Mouse (Mus musculus) gastrocnemius, adult 8-10 months (tissue): ENCODE measurements around the gene Nmrk2. TPM values are rescaled to one million over a fixed set of nuclear protein-coding genes. Genes with fewer than 3 reads are reported as not detected.
A peak's percentile ranks its signal among the peaks of the same experiment; 100 is the strongest.

Experiments
- DNase-seq, 2 experiments: peaks; one replicate each; pipeline ENCODE4 v3.0.0; 2022; ENCODE audit warnings: low spot score in 2 of 2
- total RNA-seq, 4 experiments: library from RNA; stranded (reverse); gene quantifications; 2 replicates each; pipeline ENCODE4 v1.2.4; 2022

Gene Nmrk2
- total RNA-seq, 4 experiments from 2014 or later: 15.3 to 106 (median 44.7) TPM

- peak; percentile 100 for DNase-seq
Measured at GRCm38 (mm10) chr10:81167200-81168086, 34.4 kb downstream of the Nmrk2 start, which contains the start of gene Pias4. Gene Pias4, minus strand, starts transcription at chr10:81167923.

- DNase-seq: no peak
Measured at GRCm38 (mm10) chr10:81165118-81165517, 36.7 kb downstream of the Nmrk2 start.

GRCm38 (mm10) chr10:81162318-81162652, 39.6 kb downstream of the Nmrk2 start:
- no peak for DNase-seq

- no peak for DNase-seq
Measured at GRCm38 (mm10) chr10:81161602-81162317, 40.1 kb downstream of the Nmrk2 start.

GRCm38 (mm10) chr10:81154736-81155135, 47.1 kb downstream of the Nmrk2 start:
- DNase-seq: no peak

GRCm38 (mm10) chr10:81154313-81154712, 47.5 kb downstream of the Nmrk2 start:
- DNase-seq: no peak

GRCm38 (mm10) chr10:81152609-81153008, 49.2 kb downstream of the Nmrk2 start:
- DNase-seq: no peak

- DNase-seq: no peak
Measured at GRCm38 (mm10) chr10:81151261-81151660, 50.6 kb downstream of the Nmrk2 start.

Other genes with a start within 250 kb of the Nmrk2 start
- gene Gng7, start 187.1 kb downstream of the Nmrk2 start, total RNA-seq: 1 to 10 TPM; 1.1 to 2.7 (median 1.7) TPM
- gene Diras1, start 176.4 kb downstream of the Nmrk2 start, total RNA-seq: under 1 TPM in 1 of 4 experiments, not detected in 3; 0.24 TPM
- 10 to 100 TPM; 12.9 to 15.3 (median 13.9) TPM for gene Slc39a3, start 164.6 kb downstream of the Nmrk2 start, total RNA-seq
- 100 to 1,000 TPM in 3 of 4 experiments, 10 to 100 TPM in 1; 99.1 to 108 (median 105) TPM for gene Sgta, start 141.9 kb downstream of the Nmrk2 start, total RNA-seq
- gene Thop1, start 132.0 kb downstream of the Nmrk2 start, total RNA-seq: 10 to 100 TPM; 21.7 to 24.1 (median 22.9) TPM
- under 1 TPM in 1 of 4 experiments, not detected in 3; 0.44 TPM for gene Creb3l3, start 103.2 kb downstream of the Nmrk2 start, total RNA-seq
- 100 to 1,000 TPM; 197 to 233 (median 208) TPM for gene Map2k2, start 96.1 kb downstream of the Nmrk2 start, total RNA-seq
- gene Zbtb7a, start 66.8 kb downstream of the Nmrk2 start, total RNA-seq: 10 to 100 TPM; 24.8 to 28.9 (median 25.5) TPM
- 10 to 100 TPM; 14.0 to 19.0 (median 16.2) TPM for gene Pias4, start 34.1 kb downstream of the Nmrk2 start, total RNA-seq
- 1,000 to 10,000 TPM; 1,293 to 1,550 (median 1,345) TPM for gene Eef2, start 25.4 kb downstream of the Nmrk2 start, total RNA-seq
- gene Dapk3, start 19.0 kb downstream of the Nmrk2 start, total RNA-seq: 10 to 100 TPM; 25.2 to 31.5 (median 27.3) TPM
- not detected for gene 4930442H23Rik, start 18.2 kb downstream of the Nmrk2 start, total RNA-seq
- not detected for gene Atcay, start 28.8 kb upstream of the Nmrk2 start, total RNA-seq
- 1 to 10 TPM; 1.8 to 2.7 (median 2.1) TPM for gene Zfr2, start 31.1 kb upstream of the Nmrk2 start, total RNA-seq
- gene Matk, start 50.9 kb upstream of the Nmrk2 start, total RNA-seq: under 1 TPM in 2 of 4 experiments, not detected in 2; 0.31 TPM
- 100 to 1,000 TPM in 3 of 4 experiments, 10 to 100 TPM in 1; 96.1 to 111 (median 102) TPM for gene Mrpl54, start 64.9 kb upstream of the Nmrk2 start, total RNA-seq
- gene Apba3, start 64.9 kb upstream of the Nmrk2 start, total RNA-seq: 100 to 1,000 TPM in 2 of 4 experiments, 10 to 100 TPM in 2; 94.6 to 106 (median 98.8) TPM
- not detected for gene Tjp3, start 89.5 kb upstream of the Nmrk2 start, total RNA-seq
- 10 to 100 TPM; 18.5 to 22.8 (median 21.9) TPM for gene Pip5k1c, start 90.9 kb upstream of the Nmrk2 start, total RNA-seq
- gene Cactin, start 119.1 kb upstream of the Nmrk2 start, total RNA-seq: 10 to 100 TPM in 1 of 4 experiments, 1 to 10 TPM in 3; 9.4 to 11.3 (median 9.8) TPM
- under 1 TPM; 0.12 to 0.36 (median 0.19) TPM for gene Tbxa2r, start 126.7 kb upstream of the Nmrk2 start, total RNA-seq
- 1 to 10 TPM in 1 of 4 experiments, under 1 TPM in 3; 0.46 to 1.2 (median 0.73) TPM for gene Gipc3, start 141.2 kb upstream of the Nmrk2 start, total RNA-seq
- gene Hmg20b, start 148.4 kb upstream of the Nmrk2 start, total RNA-seq: 10 to 100 TPM; 16.9 to 22.8 (median 21.1) TPM
- 1 to 10 TPM; 1.7 to 3.1 (median 2.1) TPM for gene Mfsd12, start 155.4 kb upstream of the Nmrk2 start, total RNA-seq
- under 1 TPM; 0.22 to 0.68 (median 0.60) TPM for gene 4930404N11Rik, start 163.8 kb upstream of the Nmrk2 start, total RNA-seq
- gene Fzr1, start 176.5 kb upstream of the Nmrk2 start, total RNA-seq: 10 to 100 TPM; 14.8 to 18.5 (median 16.6) TPM
- gene Dohh, start 182.4 kb upstream of the Nmrk2 start, total RNA-seq: 10 to 100 TPM; 46.5 to 50.1 (median 47.4) TPM
- 1 to 10 TPM in 2 of 4 experiments, under 1 TPM in 2; 0.59 to 1.8 (median 1.1) TPM for gene Gm48551, start 182.4 kb upstream of the Nmrk2 start, total RNA-seq
- gene Gm48552, start 187.0 kb upstream of the Nmrk2 start, total RNA-seq: 1 to 10 TPM in 2 of 4 experiments, under 1 TPM in 1, not detected in 1; 0.43 to 1.1 (median 1.1) TPM
- not detected for gene Smim24, start 191.0 kb upstream of the Nmrk2 start, total RNA-seq